Mouse (Mus musculus): ENCODE measurements around the gene Rhbdd3. TPM values are rescaled to one million over a fixed set of nuclear protein-coding genes. Genes with fewer than 3 reads are reported as not detected.

The Rhbdd3 gene
- polyA plus RNA-seq, 1 experiment from 2014 or later = 17.1 TPM

DNA sequence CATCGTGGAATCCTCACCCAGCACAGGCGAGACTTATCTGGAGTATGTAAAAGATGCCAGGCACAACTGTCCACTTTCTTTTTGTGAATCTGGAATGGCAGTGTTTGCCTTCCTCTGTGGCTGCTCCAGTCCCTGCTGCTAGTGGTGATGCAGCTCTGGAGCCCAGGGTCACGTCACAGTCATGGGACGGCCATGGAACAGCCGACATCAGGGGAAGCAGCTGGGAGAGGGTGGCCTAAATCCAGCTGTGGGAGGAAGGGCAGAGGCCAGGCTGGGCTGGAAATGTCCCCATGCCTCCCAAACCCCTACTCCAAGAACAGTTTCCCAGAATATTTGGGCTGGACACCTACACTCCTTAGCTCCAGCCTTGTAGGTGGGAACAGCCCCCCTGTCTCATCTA is 42.5 kb downstream of the Rhbdd3 start:
- no peaks in the 10 kb centered on the region; the same call in 1 of the 2 replicates for H3K36me3 ChIP-seq (ENCODE audit: control insufficient read depth, insufficient read depth)
- no peak overlapping the region for H3K4me3 ChIP-seq (ENCODE audit: low read depth, low read length)
- no peaks in the 10 kb centered on the region for H3K9me3 ChIP-seq (ENCODE audit: control insufficient read depth)
- no peaks in the 10 kb centered on the region for H3K27me3 ChIP-seq (replicated peaks; ENCODE audit: control insufficient read depth, insufficient read depth, low read length)
- 0 out of 2 replicates have a peak, but pooled peaks cover 5% of the 10 kb centered on the region for H3K4me1 ChIP-seq (replicated peaks; ENCODE audit: control insufficient read depth, insufficient read depth, low read length)
- no peak overlapping the region for H3K4me2 ChIP-seq (replicated peaks; ENCODE audit: low read depth)
- no peak for ATAC-seq
- H3K27ac ChIP-seq (ENCODE audit: low read depth, low read length) = no peak overlapping the region
- no peak overlapping the region for H3K9ac ChIP-seq (ENCODE audit: low read depth, low read length)
- WGBS = 46% methylated on average over 5 of the region's 5 CpGs
- no peak for TF ChIP-seq CTCF (IDR thresholded peaks at IDR 0.05; ENCODE audit: low read depth)

- WGBS = 34% methylated on average over 2 of the region's 2 CpGs
- H3K27me3 ChIP-seq (replicated peaks; ENCODE audit: control insufficient read depth, insufficient read depth, low read length) = no peaks in the 10 kb centered on the region
- H3K4me2 ChIP-seq (replicated peaks; ENCODE audit: low read depth) = no peak overlapping the region
- no peak; the same call in 1 of the 2 replicates for ATAC-seq
- H3K27ac ChIP-seq (ENCODE audit: low read depth, low read length) = peak overlapping the region; percentile 46
- no peak overlapping the region for H3K9ac ChIP-seq (ENCODE audit: low read depth, low read length)
- no peaks in the 10 kb centered on the region for H3K9me3 ChIP-seq (ENCODE audit: control insufficient read depth)
- H3K4me3 ChIP-seq (ENCODE audit: low read depth, low read length) = no peak overlapping the region
- no peaks in the 10 kb centered on the region; the same call in 1 of the 2 replicates for H3K36me3 ChIP-seq (ENCODE audit: control insufficient read depth, insufficient read depth)
- no peak for TF ChIP-seq CTCF (IDR thresholded peaks at IDR 0.05; ENCODE audit: low read depth)
- 0 out of 2 replicates have a peak, but pooled peaks cover 5% of the 10 kb centered on the region for H3K4me1 ChIP-seq (replicated peaks; ENCODE audit: control insufficient read depth, insufficient read depth, low read length)
Observed at GRCm38 (mm10) chr11:5141965-5142364, 43.2 kb downstream of the Rhbdd3 start.

- H3K27ac ChIP-seq (ENCODE audit: low read depth, low read length) = no peak overlapping the region
- WGBS = 57% methylated on average over 3 of the region's 3 CpGs
- ATAC-seq = no peak
Observed at GRCm38 (mm10) chr11:5145600-5145999, 46.9 kb downstream of the Rhbdd3 start.

DNA sequence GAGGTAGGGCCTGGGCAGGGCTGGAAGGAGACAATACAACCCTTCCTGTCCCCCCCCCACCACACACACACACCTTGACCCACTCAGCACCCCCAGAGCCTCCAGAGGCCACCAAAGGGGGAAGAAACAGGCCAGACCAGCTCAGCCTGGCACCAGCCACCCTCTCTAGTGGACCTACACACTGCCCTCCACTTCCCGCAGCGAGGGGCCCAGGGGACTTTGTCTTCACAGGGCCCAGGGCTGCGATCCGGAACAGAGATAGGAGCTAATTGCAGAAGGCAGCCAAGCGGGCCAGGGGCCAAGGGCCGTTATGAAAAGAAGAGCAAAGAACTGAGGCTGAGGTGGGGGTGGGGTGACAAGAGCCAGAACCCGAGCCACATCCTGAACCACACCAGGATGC is 50.5 kb downstream of the Rhbdd3 start:
- Histone ChIP-seq H3K4me3 (ENCODE audit: low read depth, low read length) (peak overlapping the region; percentile 1; the same call in 1 of the 2 replicates), H3K36me3 (ENCODE audit: control insufficient read depth, insufficient read depth) (no peaks in the 10 kb centered on the region), H3K27me3 (replicated peaks; ENCODE audit: control insufficient read depth, insufficient read depth, low read length) (no peaks in the 10 kb centered on the region), H3K27ac (ENCODE audit: low read depth, low read length) (peak overlapping the region; percentile 60), H3K9ac (ENCODE audit: low read depth, low read length) (no peak overlapping the region; the same call in 1 of the 2 replicates), H3K9me3 (ENCODE audit: control insufficient read depth) (no peaks in the 10 kb centered on the region), H3K4me2 (replicated peaks; ENCODE audit: low read depth) (peak overlapping the region; percentile 55), H3K4me1 (replicated peaks; ENCODE audit: control insufficient read depth, insufficient read depth, low read length) (peaks cover 23% of the 10 kb centered on the region)
- TF ChIP-seq CTCF (IDR thresholded peaks at IDR 0.05; ENCODE audit: low read depth) = no peak
- 6% methylated on average over 7 of the region's 7 CpGs for WGBS
- peak; percentile 84 for ATAC-seq

More at GRCm38 (mm10) chr11:5145600-5145999, 46.9 kb downstream of the Rhbdd3 start:
- Histone ChIP-seq H3K4me3 (ENCODE audit: low read depth, low read length) (no peak overlapping the region), H3K9me3 (ENCODE audit: control insufficient read depth) (no peaks in the 10 kb centered on the region), H3K36me3 (ENCODE audit: control insufficient read depth, insufficient read depth) (no peaks in the 10 kb centered on the region), H3K27me3 (replicated peaks; ENCODE audit: control insufficient read depth, insufficient read depth, low read length) (no peaks in the 10 kb centered on the region), H3K4me1 (replicated peaks; ENCODE audit: control insufficient read depth, insufficient read depth, low read length) (peaks cover 19% of the 10 kb centered on the region), H3K4me2 (replicated peaks; ENCODE audit: low read depth) (no peak overlapping the region), H3K9ac (ENCODE audit: low read depth, low read length) (no peak overlapping the region)
- TF ChIP-seq CTCF (IDR thresholded peaks at IDR 0.05; ENCODE audit: low read depth) = no peak

- TF ChIP-seq CTCF (IDR thresholded peaks at IDR 0.05; ENCODE audit: low read depth) = no peak
- peak overlapping the region; percentile 55; the same call in 1 of the 2 replicates for H3K4me2 ChIP-seq (replicated peaks; ENCODE audit: low read depth)
- WGBS = 69% methylated on average over 9 of the region's 9 CpGs
- H3K9me3 ChIP-seq (ENCODE audit: control insufficient read depth) = no peaks in the 10 kb centered on the region
- no peak overlapping the region for H3K9ac ChIP-seq (ENCODE audit: low read depth, low read length)
- H3K4me1 ChIP-seq (replicated peaks; ENCODE audit: control insufficient read depth, insufficient read depth, low read length) = peaks cover 18% of the 10 kb centered on the region
- H3K27me3 ChIP-seq (replicated peaks; ENCODE audit: control insufficient read depth, insufficient read depth, low read length) = no peaks in the 10 kb centered on the region
- H3K4me3 ChIP-seq (ENCODE audit: low read depth, low read length) = peak overlapping the region; percentile 1; the same call in 1 of the 2 replicates
- no peak; the same call in 1 of the 2 replicates for ATAC-seq
- H3K27ac ChIP-seq (ENCODE audit: low read depth, low read length) = no peak overlapping the region
- H3K36me3 ChIP-seq (ENCODE audit: control insufficient read depth, insufficient read depth) = no peaks in the 10 kb centered on the region
Observed at GRCm38 (mm10) chr11:5149955-5150354, 51.2 kb downstream of the Rhbdd3 start.

DNA sequence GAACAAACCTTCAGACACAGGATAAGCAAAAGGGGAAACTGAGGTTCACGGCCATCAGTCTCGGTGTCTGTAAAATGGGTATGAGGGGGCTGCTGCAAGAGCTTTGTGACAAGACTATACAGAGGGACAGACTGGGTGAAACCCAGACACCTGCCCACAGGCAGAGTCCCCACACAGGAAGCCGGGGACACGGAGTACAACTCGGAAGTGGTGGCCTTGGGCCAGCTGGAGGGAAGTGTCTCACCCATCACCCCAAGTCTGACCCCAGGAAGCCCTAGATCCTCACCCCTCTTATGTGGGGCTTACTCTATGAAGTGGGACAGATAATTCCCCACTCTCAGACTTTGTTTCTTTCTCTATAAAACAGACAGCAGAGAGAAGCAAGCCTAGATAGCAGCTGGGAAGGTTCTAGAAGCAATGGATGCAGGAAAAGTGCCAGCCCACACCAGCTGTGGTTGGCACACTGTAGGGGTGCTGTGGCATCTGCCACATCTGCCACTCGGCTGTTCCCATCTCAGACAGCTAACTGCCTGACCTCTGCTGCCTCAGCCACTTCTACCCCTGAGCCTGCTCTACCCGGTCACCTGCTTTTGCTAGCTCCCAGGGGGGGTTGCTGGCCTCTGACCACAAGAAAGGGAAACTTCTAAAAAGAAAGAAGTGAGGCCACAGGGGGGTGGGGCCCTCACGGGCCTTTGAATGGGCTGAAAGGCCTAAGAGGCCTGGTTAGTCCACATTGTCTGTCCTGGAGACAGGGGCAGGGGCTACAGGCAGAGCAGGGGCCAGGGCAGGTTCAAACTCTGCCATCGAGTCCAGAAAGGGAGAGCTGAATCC is 51.9 kb downstream of the Rhbdd3 start:
- Histone ChIP-seq H3K9me3 (ENCODE audit: control insufficient read depth) (no peaks in the 10 kb centered on the region), H3K36me3 (ENCODE audit: control insufficient read depth, insufficient read depth) (no peaks in the 10 kb centered on the region), H3K4me3 (ENCODE audit: low read depth, low read length) (peak overlapping the region; percentile 61; the same call in 1 of the 2 replicates), H3K27ac (ENCODE audit: low read depth, low read length) (no peak overlapping the region), H3K4me1 (replicated peaks; ENCODE audit: control insufficient read depth, insufficient read depth, low read length) (peaks cover 18% of the 10 kb centered on the region), H3K4me2 (replicated peaks; ENCODE audit: low read depth) (peak overlapping the region; percentile 93), H3K9ac (ENCODE audit: low read depth, low read length) (no peak overlapping the region), H3K27me3 (replicated peaks; ENCODE audit: control insufficient read depth, insufficient read depth, low read length) (no peaks in the 10 kb centered on the region)
- WGBS = 54% methylated on average over 9 of the region's 9 CpGs
- TF ChIP-seq CTCF (IDR thresholded peaks at IDR 0.05; ENCODE audit: low read depth) = no peak
- ATAC-seq = no peak
